Mouse (Mus musculus) neural tube, embryonic 13.5 days (tissue): Measurements from ENCODE around the gene Nrxn1. TPM values are rescaled to one million over a fixed set of nuclear protein-coding genes. Genes with fewer than 3 reads are reported as not detected.

ENCODE experiments used
- ATAC-seq: fragments of 200-750 bp; cut with Nextera tagmentation; 2 replicates; pipeline ENCODE4 v1.8.0; 2017; ENCODE audit warnings: low read depth, mild to moderate bottlenecking, moderate TSS enrichment, moderate library complexity
- H3K27ac ChIP-seq: fragments of 300-500 bp; sonication (generic); replicated peaks from 2 replicates; pipeline ENCODE4 v1.5.1; 2015; ENCODE audit warnings: moderate library complexity, mild to moderate bottlenecking, inconsistent platforms
- H3K27me3 ChIP-seq: fragments of 300-500 bp; sonication (generic); 2 replicates; pipeline ENCODE4 v1.6.1; 2015; ENCODE audit warnings: mild to moderate bottlenecking, inconsistent platforms
- H3K36me3 ChIP-seq: fragments of 300-500 bp; sonication (generic); 2 replicates; pipeline ENCODE4 v1.6.1; 2015; ENCODE audit warnings: mild to moderate bottlenecking, inconsistent platforms
- H3K4me1 ChIP-seq: fragments of 300-500 bp; sonication (generic); replicated peaks from 2 replicates; pipeline ENCODE4 v1.6.1; 2015; ENCODE audit warnings: inconsistent platforms
- H3K4me2 ChIP-seq: fragments of 300-500 bp; sonication (generic); 2 replicates; pipeline ENCODE4 v1.6.1; 2015; ENCODE audit warnings: inconsistent platforms, mild to moderate bottlenecking, moderate library complexity
- H3K4me3 ChIP-seq: fragments of 300-500 bp; sonication (generic); 2 replicates; pipeline ENCODE4 v1.5.1; 2015; ENCODE audit warnings: mild to moderate bottlenecking, inconsistent platforms
- H3K9ac ChIP-seq: fragments of 300-500 bp; sonication (generic); 2 replicates; pipeline ENCODE4 v1.6.1; 2015; ENCODE audit warnings: moderate library complexity, mild to moderate bottlenecking, inconsistent platforms
- H3K9me3 ChIP-seq: fragments of 300-500 bp; sonication (generic); 2 replicates; pipeline ENCODE4 v1.6.1; 2016; ENCODE audit warnings: inconsistent platforms
- WGBS: fragments of 180-500 bp; shearing (Covaris S2); methylation state at CpG from one replicate; pipeline ENCODE4 v1.1.7; 2015; 5-methylcytosine and 5-hydroxymethylcytosine counted together
- polyA plus RNA-seq: library from polyadenylated mRNA; unstranded; fragments of >200 nt; fragmentation: Nextera tagmentation; extraction: Ambion mirVana; gene quantifications from 2 replicates; pipeline ENCODE4 v1.2.1, GENCODE M21; 2015

The Nrxn1 gene
- polyA plus RNA-seq, 1 experiment from 2014 or later, result 175 TPM

GRCm38 (mm10) chr17:90376533-90376932 is 716.3 kb downstream of the Nrxn1 start:
- no peak overlapping the region for H3K4me3 ChIP-seq
- no peak overlapping the region for H3K4me2 ChIP-seq
- no peak overlapping the region for H3K27ac ChIP-seq
- no peaks in the 10 kb centered on the region for H3K9me3 ChIP-seq
- H3K36me3 ChIP-seq, result no peaks in the 10 kb centered on the region
- no peaks in the 10 kb centered on the region for H3K27me3 ChIP-seq
- ATAC-seq, result peak; percentile 40; the same call in 1 of the 2 replicates
- 52% methylated on average over 2 of the region's 2 CpGs for WGBS
- no peaks in the 10 kb centered on the region for H3K4me1 ChIP-seq
- H3K9ac ChIP-seq, result no peak overlapping the region

DNA sequence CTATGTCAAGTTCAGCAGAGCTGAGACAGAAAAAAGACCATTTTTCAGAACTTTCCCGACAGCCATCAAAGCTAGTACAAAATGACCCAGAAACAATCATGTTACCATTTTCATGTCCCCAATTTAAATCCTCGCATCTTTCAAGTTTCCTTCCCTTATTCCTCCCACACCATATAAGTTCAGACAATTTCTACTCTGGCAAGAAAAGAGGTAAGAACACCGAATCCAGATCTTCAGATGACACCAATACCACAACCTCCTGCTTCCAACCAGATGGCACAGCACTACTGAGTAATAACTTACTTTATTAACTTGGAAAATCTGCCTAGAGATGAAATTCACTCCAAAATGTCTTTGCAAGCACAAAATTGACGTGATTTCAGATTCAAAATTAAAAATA is 730.7 kb downstream of the Nrxn1 start:
- Histone ChIP-seq H3K27me3 (no peaks in the 10 kb centered on the region), H3K9me3 (no peaks in the 10 kb centered on the region), H3K27ac (no peak overlapping the region), H3K9ac (no peak overlapping the region), H3K4me1 (no peaks in the 10 kb centered on the region), H3K4me3 (no peak overlapping the region), H3K4me2 (no peak overlapping the region), H3K36me3 (no peaks in the 10 kb centered on the region)
- no peak for ATAC-seq
- 88% methylated on average over 4 of the region's 4 CpGs for WGBS

DNA sequence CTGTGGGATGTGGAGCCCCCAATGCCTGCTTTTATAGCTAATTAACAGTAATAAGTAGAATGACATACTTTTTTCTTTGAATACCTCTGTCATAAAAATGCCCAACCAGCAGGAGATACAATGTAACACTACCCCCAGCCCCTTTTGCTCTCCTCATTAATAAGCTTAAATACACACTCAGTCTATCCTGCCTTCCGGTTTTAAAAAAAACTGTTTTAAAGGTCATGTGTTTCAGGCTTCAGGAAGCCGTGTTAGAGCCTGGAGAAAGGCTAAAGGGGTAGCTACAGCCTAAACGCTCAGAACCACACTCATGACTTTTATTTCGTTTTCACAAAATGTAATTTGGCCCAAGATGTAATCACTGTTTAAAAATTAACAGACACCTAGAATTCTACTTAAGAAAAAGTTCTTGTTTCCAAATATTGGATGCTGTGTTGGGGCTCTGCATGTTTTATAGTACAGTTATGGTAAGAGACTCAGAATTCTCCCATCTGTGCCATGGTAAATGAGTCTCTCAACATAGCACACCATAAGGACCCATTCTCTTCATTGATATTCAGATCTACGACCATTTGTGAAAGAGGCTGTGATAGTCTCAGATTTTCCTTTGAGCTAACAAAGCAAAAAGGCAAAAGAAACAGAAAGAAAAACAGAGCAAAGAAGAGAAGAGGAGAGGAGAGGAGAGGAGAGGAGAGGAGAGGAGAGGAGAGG is 743.3 kb downstream of the Nrxn1 start:
- WGBS, result 63% methylated on average over 5 of the region's 5 CpGs
- 0 out of 2 replicates have a peak, but pooled peaks cover 7% of the 10 kb centered on the region for H3K4me1 ChIP-seq
- H3K9ac ChIP-seq, result no peak overlapping the region
- no peak for ATAC-seq
- no peak overlapping the region for H3K4me3 ChIP-seq
- no peaks in the 10 kb centered on the region for H3K36me3 ChIP-seq
- H3K27ac ChIP-seq, result no peak overlapping the region
- no peaks in the 10 kb centered on the region for H3K9me3 ChIP-seq
- no peaks in the 10 kb centered on the region for H3K27me3 ChIP-seq
- H3K4me2 ChIP-seq, result no peak overlapping the region

DNA sequence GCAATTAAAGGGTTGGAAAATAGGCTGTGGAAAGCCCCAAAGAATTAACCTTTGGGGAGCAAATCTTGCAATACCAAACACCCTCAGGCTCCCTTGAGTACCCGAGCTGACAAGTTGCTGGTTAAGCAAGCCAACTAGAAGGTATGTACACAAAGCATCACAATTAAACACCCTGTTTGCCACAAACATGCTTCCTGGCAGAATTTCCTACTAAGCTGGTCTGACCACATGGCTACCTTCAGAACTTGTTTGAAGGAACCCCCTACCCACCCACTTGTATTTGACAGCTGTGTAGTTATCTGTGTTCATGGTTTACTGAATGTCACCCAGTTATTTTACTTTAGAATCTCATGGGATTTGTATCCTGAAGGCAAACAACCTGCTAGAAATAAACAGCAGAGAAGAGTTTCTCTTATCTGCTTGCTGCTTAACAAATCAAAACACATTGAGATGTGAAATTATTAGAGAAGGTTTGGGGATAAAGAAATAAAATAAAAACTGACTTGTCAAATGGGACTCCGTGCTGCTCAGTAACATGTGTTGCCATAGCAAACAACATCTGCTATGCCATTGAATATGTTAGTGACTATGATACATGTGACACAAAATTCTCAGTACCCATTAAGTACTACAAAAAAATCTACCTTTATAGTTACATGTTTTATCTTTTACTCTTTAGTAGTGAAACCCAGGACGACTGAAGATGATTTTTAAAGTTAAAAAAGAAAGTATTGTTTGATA is 746.0 kb downstream of the Nrxn1 start:
- Histone ChIP-seq H3K4me1 (0 out of 2 replicates have a peak, but pooled peaks cover 7% of the 10 kb centered on the region), H3K9ac (no peak overlapping the region), H3K27ac (no peak overlapping the region), H3K27me3 (no peaks in the 10 kb centered on the region), H3K4me2 (no peak overlapping the region), H3K9me3 (no peaks in the 10 kb centered on the region), H3K4me3 (no peak overlapping the region), H3K36me3 (no peaks in the 10 kb centered on the region)
- no peak for ATAC-seq
- 74% methylated on average over 3 of the region's 3 CpGs for WGBS

GRCm38 (mm10) chr17:90333445-90333844 is 759.4 kb downstream of the Nrxn1 start:
- 73% methylated on average over 1 of the region's 1 CpGs for WGBS
- no peaks in the 10 kb centered on the region for H3K36me3 ChIP-seq
- no peak overlapping the region for H3K4me3 ChIP-seq
- no peaks in the 10 kb centered on the region for H3K27me3 ChIP-seq
- H3K9ac ChIP-seq, result no peak overlapping the region
- H3K4me1 ChIP-seq, result no peaks in the 10 kb centered on the region
- ATAC-seq, result no peak
- no peak overlapping the region for H3K4me2 ChIP-seq
- no peak overlapping the region for H3K27ac ChIP-seq
- no peaks in the 10 kb centered on the region for H3K9me3 ChIP-seq

GRCm38 (mm10) chr17:90323674-90324073 is 769.2 kb downstream of the Nrxn1 start:
- ATAC-seq, result no peak
- no peak overlapping the region for H3K9ac ChIP-seq
- H3K36me3 ChIP-seq, result no peaks in the 10 kb centered on the region
- WGBS, result 74% methylated on average over 6 of the region's 6 CpGs
- H3K4me3 ChIP-seq, result no peak overlapping the region
- H3K27me3 ChIP-seq, result no peaks in the 10 kb centered on the region
- no peaks in the 10 kb centered on the region for H3K9me3 ChIP-seq
- no peak overlapping the region for H3K4me2 ChIP-seq
- no peaks in the 10 kb centered on the region for H3K4me1 ChIP-seq
- H3K27ac ChIP-seq, result no peak overlapping the region

- H3K4me3 ChIP-seq, result no peak overlapping the region
- H3K9ac ChIP-seq, result no peak overlapping the region
- ATAC-seq, result no peak
- H3K4me2 ChIP-seq, result no peak overlapping the region
- WGBS, result 68% methylated on average over 4 of the region's 4 CpGs
- H3K27me3 ChIP-seq, result no peaks in the 10 kb centered on the region
- H3K27ac ChIP-seq, result no peak overlapping the region
- H3K36me3 ChIP-seq, result no peaks in the 10 kb centered on the region
- H3K4me1 ChIP-seq, result no peaks in the 10 kb centered on the region
- no peaks in the 10 kb centered on the region for H3K9me3 ChIP-seq
Measured at GRCm38 (mm10) chr17:90272225-90272624, 820.6 kb downstream of the Nrxn1 start.

DNA sequence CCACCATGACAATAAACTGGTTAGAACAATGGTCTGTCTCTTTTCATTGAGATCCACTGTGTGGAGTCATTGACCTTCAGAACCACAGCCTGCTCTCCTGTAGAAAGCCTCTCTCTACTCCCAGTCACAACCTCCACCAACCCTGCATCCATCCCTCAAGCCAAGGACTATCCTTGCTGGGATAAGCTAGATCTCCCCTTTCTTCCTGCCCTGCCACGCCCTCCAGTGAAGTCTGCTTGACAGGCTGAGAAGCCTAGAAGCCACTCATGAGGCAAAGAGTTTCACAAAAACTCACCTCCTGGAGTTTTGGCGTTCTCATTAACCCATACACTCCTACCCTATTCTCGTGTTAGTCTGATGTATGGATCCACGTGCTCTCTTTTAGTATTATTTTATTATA is 821.7 kb downstream of the Nrxn1 start:
- Histone ChIP-seq H3K36me3 (no peaks in the 10 kb centered on the region), H3K9me3 (no peaks in the 10 kb centered on the region), H3K27me3 (no peaks in the 10 kb centered on the region), H3K9ac (no peak overlapping the region), H3K4me2 (no peak overlapping the region), H3K27ac (no peak overlapping the region), H3K4me3 (no peak overlapping the region), H3K4me1 (no peaks in the 10 kb centered on the region)
- 22% methylated on average over 4 of the region's 4 CpGs for WGBS
- ATAC-seq, result no peak

DNA sequence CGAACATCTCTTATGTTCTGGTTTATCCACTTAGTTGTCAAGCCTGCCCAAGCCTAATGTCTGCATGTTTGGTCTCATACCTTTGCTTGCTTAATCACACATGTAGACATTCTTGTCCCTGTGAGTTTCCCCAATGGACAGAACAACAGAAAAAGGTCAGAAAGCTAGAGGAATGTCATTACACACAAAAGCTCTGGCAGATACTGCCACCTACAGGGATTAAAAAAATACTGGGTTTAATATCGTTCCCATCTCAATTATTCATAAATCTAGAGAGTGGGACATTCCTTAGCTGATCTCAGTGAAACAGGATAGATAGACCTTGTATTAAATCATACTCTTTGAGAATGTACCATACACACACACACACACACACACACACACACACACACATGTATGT is 823.7 kb downstream of the Nrxn1 start:
- H3K36me3 ChIP-seq, result no peaks in the 10 kb centered on the region
- H3K4me1 ChIP-seq, result no peaks in the 10 kb centered on the region
- 77% methylated on average over 2 of the region's 2 CpGs for WGBS
- H3K9me3 ChIP-seq, result no peaks in the 10 kb centered on the region
- no peak overlapping the region for H3K27ac ChIP-seq
- H3K4me3 ChIP-seq, result no peak overlapping the region
- no peak overlapping the region for H3K9ac ChIP-seq
- H3K27me3 ChIP-seq, result no peaks in the 10 kb centered on the region
- H3K4me2 ChIP-seq, result no peak overlapping the region
- no peak for ATAC-seq

- H3K9ac ChIP-seq, result no peak overlapping the region
- H3K4me2 ChIP-seq, result no peak overlapping the region
- no peaks in the 10 kb centered on the region for H3K36me3 ChIP-seq
- H3K9me3 ChIP-seq, result no peaks in the 10 kb centered on the region
- H3K4me3 ChIP-seq, result no peak overlapping the region
- no peaks in the 10 kb centered on the region for H3K27me3 ChIP-seq
- WGBS, result 64% methylated on average over 5 of the region's 5 CpGs
- no peak for ATAC-seq
- H3K27ac ChIP-seq, result peak overlapping the region; percentile 69
- H3K4me1 ChIP-seq, result peaks cover 36% of the 10 kb centered on the region
Measured at GRCm38 (mm10) chr17:90253451-90254131, 839.3 kb downstream of the Nrxn1 start.

- peaks cover 40% of the 10 kb centered on the region for H3K4me1 ChIP-seq
- no peaks in the 10 kb centered on the region for H3K9me3 ChIP-seq
- no peak overlapping the region for H3K4me3 ChIP-seq
- H3K27me3 ChIP-seq, result no peaks in the 10 kb centered on the region
- H3K36me3 ChIP-seq, result no peaks in the 10 kb centered on the region
- H3K9ac ChIP-seq, result no peak overlapping the region
- WGBS, result 27% methylated on average over 1 of the region's 1 CpGs
- peak; percentile 67; the same call in 1 of the 2 replicates for ATAC-seq
- H3K4me2 ChIP-seq, result no peak overlapping the region
- peak overlapping the region; percentile 56; the same call in 1 of the 2 replicates for H3K27ac ChIP-seq
Measured at GRCm38 (mm10) chr17:90252196-90252595, 840.7 kb downstream of the Nrxn1 start.
